Mouse (Mus musculus) midbrain, embryonic 12.5 days (tissue): ENCODE data around the gene Sephs2. TPM values are rescaled to one million over a fixed set of nuclear protein-coding genes. Genes with fewer than 3 reads are reported as not detected.

Experiments
- ATAC-seq: fragments of 200-750 bp; cut with Nextera tagmentation; 2 replicates; pipeline ENCODE4 v1.8.0; 2017; ENCODE audit warnings: low read depth, moderate TSS enrichment, moderate library complexity; ENCODE audit not compliant: low FRiP score
- H3K27ac ChIP-seq: fragments of 300-500 bp; sonication (generic); replicated peaks from 2 replicates; pipeline ENCODE4 v1.5.1; 2016; ENCODE audit warnings: mild to moderate bottlenecking
- H3K27me3 ChIP-seq: fragments of 300-500 bp; sonication (generic); 2 replicates; pipeline ENCODE4 v1.6.1; 2016; ENCODE audit warnings: mild to moderate bottlenecking
- H3K36me3 ChIP-seq: fragments of 300-500 bp; sonication (generic); 2 replicates; pipeline ENCODE4 v1.6.1; 2016
- H3K4me1 ChIP-seq: fragments of 300-500 bp; sonication (generic); 2 replicates; pipeline ENCODE4 v1.6.1; 2016
- H3K4me2 ChIP-seq: fragments of 300-500 bp; sonication (generic); replicated peaks from 2 replicates; pipeline ENCODE4 v1.6.1; 2016; ENCODE audit warnings: mild to moderate bottlenecking, moderate library complexity
- H3K4me3 ChIP-seq: fragments of 300-500 bp; sonication (generic); 2 replicates; pipeline ENCODE4 v1.5.1; 2016; ENCODE audit warnings: mild to moderate bottlenecking
- H3K9ac ChIP-seq: fragments of 300-500 bp; sonication (generic); replicated peaks from 2 replicates; pipeline ENCODE4 v1.6.1; 2016; ENCODE audit warnings: mild to moderate bottlenecking, moderate library complexity
- H3K9me3 ChIP-seq: fragments of 300-500 bp; sonication (generic); 2 replicates; pipeline ENCODE4 v1.6.1; 2016; ENCODE audit warnings: mild to moderate bottlenecking
- WGBS: fragments of 180-500 bp; shearing (Covaris S2); methylation state at CpG from one replicate; pipeline ENCODE4 v1.1.7; 2016; 5-methylcytosine and 5-hydroxymethylcytosine counted together
- polyA plus RNA-seq: library from polyadenylated mRNA; unstranded; fragments of >200 nt; fragmentation: Nextera tagmentation; extraction: Ambion mirVana; gene quantifications from 2 replicates; pipeline ENCODE4 v1.2.1, GENCODE M21; 2016

Gene Sephs2
- polyA plus RNA-seq, 1 experiment from 2014 or later: 71.4 TPM

DNA sequence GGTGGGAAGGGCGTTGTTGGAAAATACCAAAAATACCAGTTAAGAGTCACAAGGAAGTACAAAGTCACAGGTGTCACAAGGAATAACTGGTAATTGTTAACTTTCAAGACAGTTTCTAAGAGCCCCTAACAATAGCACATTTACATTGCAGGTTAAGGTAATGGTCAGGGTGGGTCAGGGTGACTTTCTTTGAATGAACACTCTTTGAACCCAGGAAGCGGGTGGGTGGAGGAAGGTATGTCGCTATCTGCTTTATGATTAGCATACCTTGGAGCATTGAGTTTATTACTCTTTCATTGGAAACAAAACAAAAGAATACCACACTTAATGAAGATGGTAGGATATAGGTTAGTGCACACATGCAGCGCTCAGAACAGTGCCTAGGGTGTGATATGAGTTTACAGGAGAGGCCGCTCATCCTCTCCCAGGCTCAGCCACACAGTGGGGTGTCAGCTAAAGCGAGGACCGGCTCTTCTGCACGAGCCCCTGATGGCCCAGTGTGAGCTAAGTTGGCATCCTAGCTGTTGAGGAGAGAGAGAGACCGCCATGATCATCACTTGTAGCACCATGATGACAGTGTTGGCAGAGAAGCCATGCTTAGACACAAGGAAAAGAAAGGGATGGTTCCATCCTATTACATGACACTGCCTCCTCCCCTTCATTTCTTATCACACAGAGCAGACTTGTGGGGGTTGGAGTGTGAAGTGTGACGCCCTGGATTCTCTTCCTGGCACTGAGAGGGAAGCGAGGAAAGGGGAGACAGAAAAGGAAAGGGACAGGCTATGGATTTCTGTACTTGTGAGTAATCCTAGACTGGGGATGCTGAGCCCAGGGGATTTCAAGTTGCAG, 48.5 kb downstream of the Sephs2 start:
- no peak for ATAC-seq
- H3K27ac ChIP-seq: no peak overlapping the region
- no peaks in the 10 kb centered on the region for H3K9me3 ChIP-seq
- H3K36me3 ChIP-seq: peaks cover 26% of the 10 kb centered on the region; the same call in 1 of the 2 replicates
- no peak overlapping the region for H3K4me3 ChIP-seq
- 91% methylated on average over 11 of the region's 11 CpGs for WGBS
- no peak overlapping the region for H3K4me2 ChIP-seq
- H3K4me1 ChIP-seq: peaks cover 7% of the 10 kb centered on the region
- H3K9ac ChIP-seq: no peak overlapping the region
- H3K27me3 ChIP-seq: no peaks in the 10 kb centered on the region

DNA sequence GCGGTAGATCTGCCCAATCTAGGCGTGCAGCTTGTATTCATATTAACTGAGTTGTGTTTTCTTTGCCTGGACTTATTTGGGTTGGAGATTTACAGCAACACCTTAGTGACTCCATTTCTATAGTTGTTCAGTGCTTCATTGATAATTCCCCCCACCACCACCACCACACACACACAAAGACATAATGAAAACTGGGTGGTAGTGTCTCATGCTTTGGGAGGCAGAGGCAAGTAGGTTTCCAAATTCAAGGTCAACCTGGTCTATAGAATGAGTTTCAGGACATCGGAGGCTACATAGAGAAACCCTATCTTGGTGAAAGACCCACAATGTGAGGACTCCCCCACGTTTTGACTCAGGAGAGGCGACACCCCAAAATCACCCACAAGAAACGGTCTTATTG, 49.2 kb downstream of the Sephs2 start:
- no peak overlapping the region for H3K4me2 ChIP-seq
- H3K4me1 ChIP-seq: no peaks in the 10 kb centered on the region
- no peak overlapping the region for H3K4me3 ChIP-seq
- WGBS: 89% methylated on average over 6 of the region's 6 CpGs
- no peaks in the 10 kb centered on the region for H3K9me3 ChIP-seq
- no peak overlapping the region for H3K9ac ChIP-seq
- no peak overlapping the region for H3K27ac ChIP-seq
- ATAC-seq: no peak
- H3K36me3 ChIP-seq: peaks cover 23% of the 10 kb centered on the region; the same call in 1 of the 2 replicates
- H3K27me3 ChIP-seq: no peaks in the 10 kb centered on the region

DNA sequence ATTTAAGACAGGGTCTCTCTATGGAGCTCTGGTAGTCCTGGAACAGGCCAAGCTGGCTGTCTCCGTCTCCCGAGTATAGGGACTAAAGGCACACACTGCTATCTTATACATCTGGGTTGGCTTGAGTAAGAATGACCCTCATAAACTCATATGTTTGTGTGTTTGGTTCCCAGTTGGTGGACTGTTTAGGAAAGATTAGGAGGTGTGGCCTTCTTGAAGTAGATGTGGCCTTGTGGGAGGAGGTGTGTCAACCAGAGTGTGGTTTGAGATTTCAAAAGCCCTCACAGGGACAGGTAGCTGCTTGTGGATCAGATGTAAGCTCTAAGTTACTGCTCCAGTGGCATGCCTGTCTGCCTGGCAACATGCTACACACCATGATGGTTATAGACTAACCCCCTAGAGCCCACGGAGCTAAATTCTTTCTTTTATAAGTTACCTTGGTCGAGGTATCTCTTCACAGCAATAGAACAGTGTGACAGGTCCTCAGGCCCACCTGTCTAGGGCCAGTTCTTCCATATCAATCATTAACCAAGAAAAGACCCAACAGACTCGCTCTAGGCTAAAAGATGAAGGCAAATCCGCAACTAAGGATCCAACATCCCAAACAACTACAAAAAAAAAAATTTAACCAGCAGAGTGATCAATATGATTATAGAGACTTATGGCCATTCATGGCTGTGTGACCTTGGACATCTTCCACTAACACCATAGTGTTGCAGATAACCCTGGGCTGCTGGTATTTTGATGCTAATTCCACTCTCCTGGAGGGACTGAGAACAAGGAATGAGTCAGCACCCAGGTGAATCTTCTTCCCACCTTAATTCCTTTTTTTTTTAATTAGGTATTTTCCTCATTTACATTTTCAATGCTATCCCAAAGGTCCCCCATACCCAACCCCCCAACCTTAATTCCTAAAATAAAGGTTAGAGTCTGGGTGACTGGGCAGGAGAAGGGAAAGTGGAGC, 50.1 kb downstream of the Sephs2 start:
- Histone ChIP-seq H3K4me1 (no peaks in the 10 kb centered on the region), H3K9me3 (no peaks in the 10 kb centered on the region), H3K27ac (no peak overlapping the region), H3K27me3 (no peaks in the 10 kb centered on the region), H3K4me3 (no peak overlapping the region), H3K4me2 (no peak overlapping the region), H3K9ac (no peak overlapping the region), H3K36me3 (peaks cover 15% of the 10 kb centered on the region; the same call in 1 of the 2 replicates)
- ATAC-seq: no peak
- WGBS: 91% methylated on average over 6 of the region's 6 CpGs

DNA sequence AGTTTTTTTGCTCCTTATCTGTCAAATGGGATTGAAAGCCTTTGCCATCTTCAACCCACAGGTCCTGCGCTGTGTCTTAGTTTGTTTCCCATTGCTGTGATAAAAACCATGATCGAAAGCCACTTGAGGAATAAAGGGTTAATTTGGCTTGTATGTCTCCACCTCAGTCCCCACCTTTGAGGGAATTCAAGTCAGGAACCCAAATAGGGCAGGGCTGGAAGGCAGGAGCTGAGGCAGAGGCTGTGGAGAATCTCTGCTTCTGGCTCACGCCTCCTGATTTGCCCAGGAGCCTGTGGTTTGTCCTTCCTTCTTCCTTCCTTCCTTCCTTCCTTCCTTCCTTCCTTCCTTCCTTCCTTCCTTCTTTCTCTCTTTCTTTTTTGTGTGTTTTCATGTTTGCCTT, 50.7 kb downstream of the Sephs2 start:
- 95% methylated on average over 3 of the region's 3 CpGs for WGBS
- no peaks in the 10 kb centered on the region for H3K4me1 ChIP-seq
- H3K4me3 ChIP-seq: no peak overlapping the region
- H3K9me3 ChIP-seq: no peaks in the 10 kb centered on the region
- no peak overlapping the region for H3K27ac ChIP-seq
- H3K4me2 ChIP-seq: no peak overlapping the region
- no peaks in the 10 kb centered on the region for H3K27me3 ChIP-seq
- no peak overlapping the region for H3K9ac ChIP-seq
- ATAC-seq: no peak
- H3K36me3 ChIP-seq: peaks cover 13% of the 10 kb centered on the region; the same call in 1 of the 2 replicates

Other genes starting within 250 kb of the Sephs2 start
- 118 and 133 TPM in 2 replicates for gene Maz, start 247.0 kb downstream of the Sephs2 start, polyA plus RNA-seq
- 129 and 136 TPM in 2 replicates for gene Kif22, start 231.6 kb downstream of the Sephs2 start, polyA plus RNA-seq
- not detected in 2 replicates for gene Zg16, start 186.7 kb downstream of the Sephs2 start, polyA plus RNA-seq
- 1.1 and 1.5 TPM in 2 replicates for gene AI467606, start 182.7 kb downstream of the Sephs2 start, polyA plus RNA-seq
- gene Qprt, start 151.8 kb downstream of the Sephs2 start, polyA plus RNA-seq: 2.5 and 4.2 TPM in 2 replicates
- gene Spn, start 136.2 kb downstream of the Sephs2 start, polyA plus RNA-seq: 0.10 and 0.13 TPM in 2 replicates
- 98.9 and 103 TPM in 2 replicates for gene Cd2bp2, start 78.0 kb downstream of the Sephs2 start, polyA plus RNA-seq
- 42.9 and 44.4 TPM in 2 replicates for gene Tbc1d10b, start 65.6 kb downstream of the Sephs2 start, polyA plus RNA-seq
- 12.6 and 13.1 TPM in 2 replicates for gene Mylpf, start 65.2 kb downstream of the Sephs2 start, polyA plus RNA-seq
- 79.4 and 82.0 TPM in 2 replicates for gene Zfp553, start 41.0 kb downstream of the Sephs2 start, polyA plus RNA-seq
- 38.6 and 41.1 TPM in 2 replicates for gene Sept1, start 40.9 kb downstream of the Sephs2 start, polyA plus RNA-seq
- gene Zfp771, start 29.8 kb downstream of the Sephs2 start, polyA plus RNA-seq: 55.0 and 62.0 TPM in 2 replicates
- 165 and 174 TPM in 2 replicates for gene Dctpp1, start 13.3 kb downstream of the Sephs2 start, polyA plus RNA-seq
- gene Itgal, start 22.2 kb upstream of the Sephs2 start, polyA plus RNA-seq: 0.46 and 0.52 TPM in 2 replicates
- 20.5 and 22.3 TPM in 2 replicates for gene Zfp768, start 71.5 kb upstream of the Sephs2 start, polyA plus RNA-seq
- 9.0 and 10.2 TPM in 2 replicates for gene Zfp747, start 102.0 kb upstream of the Sephs2 start, polyA plus RNA-seq
- gene 9130019O22Rik, start 113.1 kb upstream of the Sephs2 start, polyA plus RNA-seq: 5.8 and 7.2 TPM in 2 replicates
- 6.9 and 7.1 TPM in 2 replicates for gene E430018J23Rik, start 119.6 kb upstream of the Sephs2 start, polyA plus RNA-seq
- gene Zfp764, start 132.8 kb upstream of the Sephs2 start, polyA plus RNA-seq: 6.7 and 6.8 TPM in 2 replicates
- gene Zfp688, start 148.0 kb upstream of the Sephs2 start, polyA plus RNA-seq: 31.9 and 34.0 TPM in 2 replicates
- 18.2 and 19.3 TPM in 2 replicates for gene Zfp689, start 175.1 kb upstream of the Sephs2 start, polyA plus RNA-seq
- 63.1 and 69.2 TPM in 2 replicates for gene Prr14, start 185.6 kb upstream of the Sephs2 start, polyA plus RNA-seq
- gene Fbrs, start 205.1 kb upstream of the Sephs2 start, polyA plus RNA-seq: 13.9 and 14.2 TPM in 2 replicates
- gene Srcap, start 237.9 kb upstream of the Sephs2 start, polyA plus RNA-seq: 94.6 and 98.3 TPM in 2 replicates
- gene Gm42715, start 245.5 kb upstream of the Sephs2 start, polyA plus RNA-seq: 19.4 and 20.1 TPM in 2 replicates